In genomic region chr10:117838924-117839323, GRCm38 (mm10) we compare ENCODE assay signal across 12 mouse cellular contexts. TPM values are rescaled to one million over a fixed set of nuclear protein-coding genes. Genes with fewer than 3 reads are reported as not detected.
DNase-seq lines count a peak whose midpoint lies in the region; ATAC-seq and TF ChIP-seq lines count a peak whose summit lies in the region.
"Had no signal": no experiment of that assay in that cellular context is flagged by ENCODE, and none has a peak within 500 bp of the region (broad histone marks: within the 10 kb centered on the region; RNA-seq: fewer than 3 reads in every experiment).

No protein-coding gene starts in this region.

- no peak overlapping the region for H3K4me2 ChIP-seq in kidney, postnatal 0 days (ENCODE audit: low read length)
- no peak overlapping the region for H3K4me2 ChIP-seq in kidney, embryonic 15.5 days
- H3K4me2 ChIP-seq in liver, embryonic 15.5 days = no peak overlapping the region
- H3K4me2 ChIP-seq: hindbrain, embryonic 15.5 days; limb, embryonic 15.5 days had no signal

- H3K4me1 ChIP-seq in kidney, postnatal 0 days (replicated peaks; ENCODE audit: insufficient read depth, low read length) = peaks cover 3% of the 10 kb centered on the region; the same call in 1 of the 2 replicates
- H3K4me1 ChIP-seq in kidney, embryonic 15.5 days = peaks cover 16% of the 10 kb centered on the region
- H3K4me1 ChIP-seq in G1E (ENCODE audit: insufficient read depth, low read depth, low read length) = peaks cover 37% of the 10 kb centered on the region
- H3K4me1 ChIP-seq in liver, embryonic 15.5 days (replicated peaks) = peaks cover 43% of the 10 kb centered on the region

- ATAC-seq in kidney, postnatal 0 days (replicated peaks; ENCODE audit: low FRiP score, low read depth) = 0 out of 2 replicates have a peak, but pooled peaks have one; percentile 43
- no peak for ATAC-seq in kidney, embryonic 15.5 days (replicated peaks; ENCODE audit: low FRiP score)
- ATAC-seq in G1E (ENCODE audit: extremely low read depth, insufficient number of reproducible peaks, low FRiP score, poor library complexity, severe bottlenecking) = 0 out of 2 replicates have a peak, but pooled peaks have one; percentile 35
- peak; percentile 25; the same call in 1 of the 2 replicates for ATAC-seq in liver, embryonic 15.5 days (ENCODE audit: insufficient read depth)
- ATAC-seq in erythroid progenitor cell, adult 5-6 weeks (replicated peaks; ENCODE audit: low FRiP score, poor library complexity, severe bottlenecking) = no peak

- DNase-seq in kidney, postnatal 0 days (ENCODE audit: low spot score) = no peak
- DNase-seq in CD4-positive helper T cell, adult 2 months (ENCODE audit: low read depth, low spot score) = peak; percentile 56
- no peak for DNase-seq in G1E (ENCODE audit: low spot score)
- DNase-seq in left cerebral cortex, adult 11 months (ENCODE audit: low spot score) = no peak
- no peak for DNase-seq in left cerebral cortex, adult 18-20 months (ENCODE audit: low spot score in 2 of 2)
- DNase-seq: cerebellum, postnatal 25 days; gastrocnemius, postnatal 14 days had no signal

- H3K27me3 ChIP-seq in kidney, postnatal 0 days (ENCODE audit: insufficient read depth, low read length) = no peaks in the 10 kb centered on the region
- H3K27me3 ChIP-seq in kidney, embryonic 15.5 days = no peaks in the 10 kb centered on the region
- no peaks in the 10 kb centered on the region for H3K27me3 ChIP-seq in G1E (ENCODE audit: insufficient read depth, low read length)
- H3K27me3 ChIP-seq in liver, embryonic 15.5 days = no peaks in the 10 kb centered on the region
- H3K27me3 ChIP-seq: hindbrain, embryonic 15.5 days; limb, embryonic 15.5 days had no signal

- H3K27ac ChIP-seq in kidney, postnatal 0 days = no peak overlapping the region
- H3K27ac ChIP-seq in kidney, embryonic 15.5 days = no peak overlapping the region
- H3K27ac ChIP-seq in liver, embryonic 15.5 days (replicated peaks) = no peak overlapping the region
- H3K27ac ChIP-seq: hindbrain, embryonic 15.5 days; limb, embryonic 15.5 days had no signal

- H3K9ac ChIP-seq in kidney, postnatal 0 days (ENCODE audit: low read depth, low read length) = no peak overlapping the region
- H3K9ac ChIP-seq in kidney, embryonic 15.5 days = no peak overlapping the region
- no peak overlapping the region for H3K9ac ChIP-seq in liver, embryonic 15.5 days
- H3K9ac ChIP-seq: hindbrain, embryonic 15.5 days; limb, embryonic 15.5 days had no signal

- H3K9me3 ChIP-seq in kidney, postnatal 0 days (replicated peaks; ENCODE audit: low read length) = no peaks in the 10 kb centered on the region
- no peaks in the 10 kb centered on the region for H3K9me3 ChIP-seq in kidney, embryonic 15.5 days (replicated peaks)
- no peaks in the 10 kb centered on the region for H3K9me3 ChIP-seq in G1E (replicated peaks)
- no peaks in the 10 kb centered on the region for H3K9me3 ChIP-seq in liver, embryonic 15.5 days (replicated peaks)
- H3K9me3 ChIP-seq: hindbrain, embryonic 15.5 days; limb, embryonic 15.5 days had no signal

- 96% methylated on average over 3 of the region's 3 CpGs for WGBS in kidney, postnatal 0 days
- 90% methylated on average over 3 of the region's 3 CpGs for WGBS in kidney, embryonic 15.5 days
- WGBS in liver, embryonic 15.5 days (ENCODE audit: insufficient replicate concordance) = 73% methylated on average over 3 of the region's 3 CpGs

- H3K36me3 ChIP-seq in kidney, postnatal 0 days (ENCODE audit: insufficient read depth, low read length) = no peaks in the 10 kb centered on the region
- no peaks in the 10 kb centered on the region for H3K36me3 ChIP-seq in kidney, embryonic 15.5 days
- peaks cover 31% of the 10 kb centered on the region for H3K36me3 ChIP-seq in G1E (replicated peaks)
- H3K36me3 ChIP-seq in liver, embryonic 15.5 days (replicated peaks) = no peaks in the 10 kb centered on the region
- H3K36me3 ChIP-seq: hindbrain, embryonic 15.5 days; limb, embryonic 15.5 days had no signal

- H3K4me3 ChIP-seq in kidney, postnatal 0 days (replicated peaks; ENCODE audit: low read depth, low read length) = no peak overlapping the region
- H3K4me3 ChIP-seq in kidney, embryonic 15.5 days (replicated peaks) = no peak overlapping the region
- H3K4me3 ChIP-seq in G1E (ENCODE audit: low read depth, low read length) = no peak overlapping the region
- no peak overlapping the region for H3K4me3 ChIP-seq in liver, embryonic 15.5 days (replicated peaks)
- H3K4me3 ChIP-seq: hindbrain, embryonic 15.5 days; limb, embryonic 15.5 days had no signal

- peak; percentile 51; the same call in 1 of the 2 replicates for TF ChIP-seq CTCF in kidney, postnatal 0 days (IDR thresholded peaks at IDR 0.05; ENCODE audit: low read depth)
- no peak for TF ChIP-seq CTCF in G1E (IDR thresholded peaks at IDR 0.05; ENCODE audit: low read depth, low read length)

RNA-seq across cellular contexts. Expression of gene Rap1b, which starts 6.9 kb away (rescaled TPM):
- polyA plus RNA-seq in kidney, postnatal 0 days (2015; fragmentation: Nextera tagmentation; extraction: Ambion mirVana) = 174 TPM in 2 replicates
- polyA plus RNA-seq in kidney, embryonic 15.5 days (2015; fragmentation: Nextera tagmentation; extraction: Ambion mirVana) = 161 and 167 TPM in 2 replicates
- 112 and 121 TPM in 2 replicates for total RNA-seq in G1E (2014; fragmentation: Nextera tagmentation)
- 64.2 and 73.1 TPM in 2 replicates for total RNA-seq in G1E (2017)
- polyA plus RNA-seq in G1E (2012) = 23.4 and 25.8 TPM in 2 replicates
- polyA plus RNA-seq in liver, embryonic 15.5 days (2015; fragmentation: Nextera tagmentation; extraction: Ambion mirVana) = 97.7 and 100 TPM in 2 replicates
- 90.1 and 114 TPM in 2 replicates for total RNA-seq in erythroid progenitor cell, adult 5-6 weeks (2015; ENCODE audit: low replicate concordance)
- total RNA-seq in erythroid progenitor cell, adult 5-6 weeks (2017; ENCODE audit: low replicate concordance) = 27.2 and 35.2 TPM in 2 replicates
- 10 to 100 TPM; 56.7 to 65.4 TPM for total RNA-seq in left cerebral cortex, adult 18-20 months (2021)

RNA-seq across cellular contexts. Expression of gene Nup107, which starts 46.4 kb away (rescaled TPM):
- polyA plus RNA-seq in kidney, postnatal 0 days (2015; fragmentation: Nextera tagmentation; extraction: Ambion mirVana) = 34.9 and 37.9 TPM in 2 replicates
- polyA plus RNA-seq in kidney, embryonic 15.5 days (2015; fragmentation: Nextera tagmentation; extraction: Ambion mirVana) = 65.3 and 69.0 TPM in 2 replicates
- total RNA-seq in G1E (2014; fragmentation: Nextera tagmentation) (81.8 and 130 TPM in 2 replicates), G1E (2017) (131 and 144 TPM in 2 replicates)
- polyA plus RNA-seq in G1E (2012) = 58.0 and 59.9 TPM in 2 replicates
- 33.0 and 33.4 TPM in 2 replicates for polyA plus RNA-seq in liver, embryonic 15.5 days (2015; fragmentation: Nextera tagmentation; extraction: Ambion mirVana)
- 73.5 and 76.7 TPM in 2 replicates for total RNA-seq in erythroid progenitor cell, adult 5-6 weeks (2015; ENCODE audit: low replicate concordance)
- total RNA-seq in erythroid progenitor cell, adult 5-6 weeks (2017; ENCODE audit: low replicate concordance) = 45.6 and 89.7 TPM in 2 replicates
- total RNA-seq in left cerebral cortex, adult 18-20 months (2021) = 10 to 100 TPM; 14.0 to 14.7 TPM

Comparison
In these comparisons a context has a peak if more than half of its experiments do, and no peak if none do; other contexts are left out.
1. ATAC-seq: peak in kidney, postnatal 0 days (single experiment), G1E (single experiment) and liver, embryonic 15.5 days (single experiment); none in kidney, embryonic 15.5 days (single experiment) and erythroid progenitor cell, adult 5-6 weeks (single experiment).